Mouse (Mus musculus) embryonic facial prominence, embryonic 14.5 days (tissue): ENCODE data around the gene Als2cr12. TPM values are rescaled to one million over a fixed set of nuclear protein-coding genes. Genes with fewer than 3 reads are reported as not detected.
A peak's percentile ranks its signal among the peaks of the same experiment; 100 is the strongest.
"Not testable (repeated sequence)": the region's sequence is repeated elsewhere in the genome, so short reads cannot be mapped to it uniquely, and the experiment has no call there.

Experiments
- ATAC-seq: fragments of 200-750 bp; cut with Nextera tagmentation; 2 replicates; pipeline ENCODE4 v1.8.0; 2017; ENCODE audit warnings: low read depth, moderate number of reproducible peaks, moderate TSS enrichment
- DNase-seq: peaks from one replicate; pipeline ENCODE4 v3.0.0-alpha.2; 2015; ENCODE audit warnings: low spot score
- H3K27ac ChIP-seq: fragments of 300-500 bp; sonication (generic); replicated peaks from 2 replicates; pipeline ENCODE4 v1.5.1; 2014; ENCODE audit warnings: low read depth, mild to moderate bottlenecking, low read length, moderate library complexity
- H3K27me3 ChIP-seq: fragments of 300-500 bp; sonication (generic); replicated peaks from 2 replicates; pipeline ENCODE4 v1.6.1; 2014; ENCODE audit warnings: low read length; ENCODE audit not compliant: control insufficient read depth, insufficient read depth
- H3K36me3 ChIP-seq: fragments of 300-500 bp; sonication (generic); 2 replicates; pipeline ENCODE4 v1.6.1; 2014; ENCODE audit warnings: low read length, mixed read lengths; ENCODE audit not compliant: control insufficient read depth, insufficient read depth
- H3K4me1 ChIP-seq: fragments of 300-500 bp; sonication (generic); 2 replicates; pipeline ENCODE4 v1.6.1; 2014; ENCODE audit warnings: antibody characterized with exemption, low read length; ENCODE audit not compliant: control insufficient read depth, insufficient read depth
- H3K4me2 ChIP-seq: fragments of 300-500 bp; sonication (generic); 2 replicates; pipeline ENCODE4 v1.6.1; 2014; ENCODE audit warnings: low read depth, mild to moderate bottlenecking, low read length, moderate library complexity, mixed read lengths
- H3K4me3 ChIP-seq: fragments of 300-500 bp; sonication (generic); 2 replicates; pipeline ENCODE4 v1.5.1; 2014; ENCODE audit warnings: low read depth, mild to moderate bottlenecking, low read length
- H3K9ac ChIP-seq: fragments of 300-500 bp; sonication (generic); 2 replicates; pipeline ENCODE4 v1.6.1; 2014; ENCODE audit warnings: low read depth, mild to moderate bottlenecking, low read length, moderate library complexity, mixed read lengths
- H3K9me3 ChIP-seq: fragments of 300-500 bp; sonication (generic); 2 replicates; pipeline ENCODE4 v1.6.1; 2016; ENCODE audit warnings: low read length; ENCODE audit not compliant: control insufficient read depth
- WGBS: fragments of 180-500 bp; shearing (Covaris S2); extraction: QIAGEN DNeasy Blood & Tissue Kit; methylation state at CpG from one replicate; pipeline ENCODE4 v1.1.7; 2014; 5-methylcytosine and 5-hydroxymethylcytosine counted together
- polyA plus RNA-seq: library from polyadenylated mRNA; unstranded; fragments of >200 nt; fragmentation: Nextera tagmentation; extraction: Ambion mirVana; gene quantifications from 2 replicates; pipeline ENCODE4 v1.2.1, GENCODE M21; 2014

Als2cr12 gene
- polyA plus RNA-seq, 1 experiment from 2014 or later = 0.13 TPM

DNA sequence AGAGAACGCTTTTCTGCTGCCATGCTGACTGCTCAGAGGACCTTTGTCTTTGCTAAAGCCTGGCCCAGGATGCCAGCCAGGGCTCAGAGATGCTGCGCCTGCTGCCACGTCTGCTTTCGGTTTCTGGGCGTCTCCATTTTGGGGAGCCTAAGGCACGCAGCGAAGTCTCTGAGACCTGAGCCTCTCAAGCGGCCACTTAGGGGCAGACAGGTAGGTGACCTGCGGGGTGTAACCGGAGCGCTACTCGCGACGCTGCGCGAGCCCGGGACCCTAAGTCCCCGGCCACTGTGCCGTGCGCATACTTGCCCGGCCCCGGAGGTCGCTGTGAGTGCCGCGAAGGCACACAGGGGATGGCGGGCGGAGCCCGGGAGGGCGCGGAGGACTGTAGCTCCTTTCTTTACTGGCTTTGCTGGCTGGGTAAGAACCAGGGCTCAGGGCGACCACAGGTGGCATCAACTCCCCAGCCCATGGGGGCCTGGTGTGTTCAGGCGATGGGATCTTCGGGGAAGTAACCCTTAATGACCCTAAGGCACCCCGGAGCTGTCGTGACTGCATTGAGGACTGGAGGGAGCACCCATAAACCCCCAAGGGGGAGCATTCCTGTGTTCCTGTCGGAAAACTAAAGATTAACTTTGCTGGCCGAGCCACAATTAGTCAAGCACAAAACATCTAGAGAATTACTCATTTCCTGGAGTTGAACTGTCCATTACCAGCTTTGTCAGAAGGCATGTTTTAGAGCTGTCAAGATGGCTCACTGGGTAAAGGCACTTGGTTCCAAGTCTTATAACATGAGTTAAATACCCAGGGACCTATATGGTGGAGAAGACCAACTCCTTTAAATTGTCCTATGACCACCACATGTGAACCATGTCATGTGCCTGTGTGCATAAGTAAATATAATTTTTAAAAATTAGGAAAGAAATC, 43.0 kb downstream of the Als2cr12 start:
- H3K4me1 ChIP-seq = no peaks in the 10 kb centered on the region
- ATAC-seq = peak; percentile 86
- no peaks in the 10 kb centered on the region for H3K9me3 ChIP-seq
- no peaks in the 10 kb centered on the region for H3K27me3 ChIP-seq
- H3K36me3 ChIP-seq = no peaks in the 10 kb centered on the region
- WGBS = 2% methylated on average over 37 of the region's 37 CpGs
- H3K4me3 ChIP-seq = peak overlapping the region; percentile 61
- H3K4me2 ChIP-seq = peak overlapping the region; percentile 68
- peak overlapping the region; percentile 81 for H3K9ac ChIP-seq
- DNase-seq = peak; percentile 56
- H3K27ac ChIP-seq = peak overlapping the region; percentile 55

DNA sequence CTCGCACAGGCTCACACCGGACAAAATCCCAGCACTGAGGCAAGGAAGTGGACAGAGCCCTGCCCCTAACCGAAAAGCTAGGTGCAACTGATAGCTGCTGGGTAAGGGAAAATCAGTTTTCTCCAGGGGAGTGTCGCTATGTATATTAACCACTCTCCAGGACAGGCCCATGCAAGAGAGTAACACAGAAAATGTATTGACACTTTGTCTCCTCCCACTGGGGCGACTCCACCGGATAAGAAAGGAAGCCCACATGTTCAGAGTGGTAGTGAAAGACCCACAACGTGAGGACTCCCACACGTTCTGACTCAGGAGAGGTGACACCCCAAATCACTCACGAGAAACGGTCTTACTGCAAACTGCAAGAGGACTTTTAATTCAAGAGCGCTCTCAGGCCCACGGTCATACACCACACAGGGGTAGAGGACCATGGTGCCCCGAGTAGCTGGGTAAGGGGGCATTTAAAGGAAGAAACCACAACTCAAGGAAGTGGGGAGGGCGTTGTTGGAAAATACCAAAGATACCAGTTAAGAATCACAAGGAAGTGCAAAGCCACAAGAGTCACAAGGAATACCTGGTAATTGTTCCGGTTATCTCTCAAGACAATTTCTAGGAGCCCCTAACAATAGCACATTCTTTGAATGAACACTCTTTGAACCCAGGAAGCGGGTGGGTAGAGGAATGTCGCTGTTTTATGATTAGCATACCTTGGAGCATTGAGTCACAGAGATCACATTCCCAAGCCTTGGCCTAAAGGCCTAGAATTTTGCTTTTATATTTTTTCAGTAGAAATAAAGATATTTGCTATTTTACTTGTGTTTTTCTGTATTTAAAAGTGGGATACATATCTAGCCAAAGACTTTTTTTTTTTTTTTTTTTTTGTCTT, 44.0 kb downstream of the Als2cr12 start:
- 80% methylated on average over 17 of the region's 17 CpGs for whole genome bisulfite sequencing
- Histone ChIP-seq H3K4me2 (peak overlapping the region; percentile 68), H3K9ac (peak overlapping the region; percentile 81), H3K4me3 (peak overlapping the region; percentile 61)
- H3K27ac ChIP-seq, H3K27me3 ChIP-seq, H3K4me1 ChIP-seq, H3K36me3 ChIP-seq, ATAC-seq, DNase-seq, H3K9me3 ChIP-seq: not testable (repeated sequence)

DNA sequence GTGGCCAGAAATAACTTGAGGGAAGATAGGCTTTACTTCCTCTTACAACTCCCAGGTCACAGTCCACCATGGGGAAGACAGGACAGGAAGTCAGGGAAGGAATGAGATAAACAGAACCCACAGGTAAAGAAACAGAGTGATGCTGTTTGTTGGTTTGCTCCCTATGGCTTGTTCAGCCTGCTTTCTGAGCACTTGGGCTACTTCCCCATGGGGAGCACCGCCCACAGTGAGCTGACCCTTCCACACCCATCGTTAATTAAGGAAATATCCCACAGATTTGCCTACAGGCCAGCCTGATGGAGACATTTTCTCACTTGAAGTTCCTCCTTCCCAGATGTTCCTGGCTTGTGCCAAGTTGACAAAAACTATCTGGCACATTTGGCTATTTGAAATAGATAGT, 66.9 kb downstream of the Als2cr12 start:
- H3K4me1 ChIP-seq, H3K36me3 ChIP-seq, H3K27ac ChIP-seq, H3K4me3 ChIP-seq, H3K9ac ChIP-seq, H3K9me3 ChIP-seq, DNase-seq, H3K27me3 ChIP-seq, H3K4me2 ChIP-seq, ATAC-seq: not testable (repeated sequence)
- 78% methylated on average over 1 of the region's 2 CpGs for WGBS

DNA sequence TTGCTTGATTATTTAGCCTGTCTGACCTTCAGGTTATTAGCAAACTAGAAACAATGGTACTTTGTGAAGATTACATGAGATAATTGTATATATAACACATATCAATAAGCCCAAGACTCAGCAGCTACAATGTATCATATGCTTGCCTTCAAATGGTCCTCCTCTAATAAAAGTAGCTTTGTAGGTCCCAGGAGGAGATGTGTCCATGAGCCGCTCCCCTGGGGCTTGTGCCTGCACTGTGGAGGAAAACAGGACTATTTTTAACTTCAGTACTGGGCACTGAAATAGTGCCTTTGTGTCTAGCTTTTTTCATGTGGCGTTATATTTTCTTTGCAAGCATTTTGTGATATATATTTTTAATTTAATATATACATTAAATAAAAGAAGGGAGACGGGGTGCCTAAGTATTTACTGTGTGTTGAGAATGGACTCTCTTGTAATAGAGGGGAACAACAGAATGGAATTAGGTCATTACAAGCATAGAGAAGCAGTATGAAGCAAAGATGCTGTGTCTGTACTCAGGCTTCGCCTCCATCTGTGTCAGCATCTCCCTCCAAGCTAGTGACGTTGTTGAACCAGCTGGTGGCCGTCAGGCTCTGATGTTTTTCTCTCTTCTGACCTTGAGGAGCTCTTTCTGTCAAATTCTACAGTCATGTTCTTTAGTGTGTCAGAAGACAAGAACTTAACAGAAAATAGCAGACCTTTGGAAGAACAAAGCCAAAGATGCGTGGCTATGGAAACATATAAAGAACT, 73.6 kb downstream of the Als2cr12 start:
- DNase-seq = no peak

DNA sequence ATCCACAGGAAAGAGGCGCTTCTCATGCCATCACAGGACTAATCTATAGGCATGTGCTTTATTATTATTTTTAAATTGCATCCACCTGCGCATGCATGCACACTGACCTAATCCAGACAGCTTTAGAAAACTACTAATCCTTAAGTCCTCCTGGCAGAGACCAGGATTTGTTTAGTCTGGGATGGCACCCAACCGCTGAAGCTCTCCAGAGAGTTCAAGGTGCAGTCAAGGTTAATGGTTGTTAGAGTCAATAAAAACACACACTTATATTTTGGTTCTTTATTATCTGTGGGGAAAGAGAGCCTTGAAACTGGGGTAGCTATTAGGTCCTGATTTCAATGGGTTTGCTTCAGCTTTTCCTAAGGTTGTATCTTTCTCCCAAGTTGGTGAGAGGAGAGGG, 74.5 kb downstream of the Als2cr12 start:
- no peak overlapping the region for H3K4me3 ChIP-seq
- ATAC-seq (no peak), DNase-seq (no peak)
- no peaks in the 10 kb centered on the region for H3K27me3 ChIP-seq
- no peak overlapping the region for H3K4me2 ChIP-seq
- no peak overlapping the region for H3K9ac ChIP-seq
- H3K36me3 ChIP-seq = no peaks in the 10 kb centered on the region
- 81% methylated on average over 3 of the region's 3 CpGs for WGBS
- H3K4me1 ChIP-seq = no peaks in the 10 kb centered on the region
- peaks cover 5% of the 10 kb centered on the region; the same call in 1 of the 2 replicates for H3K9me3 ChIP-seq
- no peak overlapping the region for H3K27ac ChIP-seq

More for the DNA sequence above, 73.6 kb downstream of the Als2cr12 start:
- Histone ChIP-seq H3K9me3 (peaks cover 5% of the 10 kb centered on the region; the same call in 1 of the 2 replicates), H3K4me3 (no peak overlapping the region), H3K4me1 (no peaks in the 10 kb centered on the region), H3K27me3 (no peaks in the 10 kb centered on the region), H3K9ac (no peak overlapping the region), H3K36me3 (no peaks in the 10 kb centered on the region), H3K4me2 (no peak overlapping the region), H3K27ac (no peak overlapping the region)
- no peak for ATAC-seq
- 54% methylated on average over 7 of the region's 7 CpGs for WGBS

DNA sequence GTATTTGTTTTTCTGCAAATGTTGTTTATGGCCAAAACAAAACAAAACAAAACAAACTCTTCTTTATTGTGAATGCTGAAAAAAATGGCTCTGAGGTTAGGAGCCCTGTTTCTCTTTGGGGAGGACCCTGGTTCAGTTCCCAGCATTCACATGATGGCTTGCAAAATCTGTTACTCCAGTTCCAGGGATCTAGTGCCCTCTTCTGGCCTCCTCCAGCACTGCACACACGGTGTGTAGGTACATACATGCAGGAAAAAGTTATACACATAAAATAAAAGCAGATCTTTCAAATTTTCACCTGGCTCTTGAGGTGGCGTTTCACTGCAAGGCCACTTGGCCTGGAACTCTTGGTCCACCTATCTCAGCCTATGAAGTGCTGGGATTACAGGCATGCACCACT, 77.0 kb downstream of the Als2cr12 start:
- 83% methylated on average over 2 of the region's 2 CpGs for WGBS
- no peak for ATAC-seq
- no peaks in the 10 kb centered on the region for H3K36me3 ChIP-seq

DNA sequence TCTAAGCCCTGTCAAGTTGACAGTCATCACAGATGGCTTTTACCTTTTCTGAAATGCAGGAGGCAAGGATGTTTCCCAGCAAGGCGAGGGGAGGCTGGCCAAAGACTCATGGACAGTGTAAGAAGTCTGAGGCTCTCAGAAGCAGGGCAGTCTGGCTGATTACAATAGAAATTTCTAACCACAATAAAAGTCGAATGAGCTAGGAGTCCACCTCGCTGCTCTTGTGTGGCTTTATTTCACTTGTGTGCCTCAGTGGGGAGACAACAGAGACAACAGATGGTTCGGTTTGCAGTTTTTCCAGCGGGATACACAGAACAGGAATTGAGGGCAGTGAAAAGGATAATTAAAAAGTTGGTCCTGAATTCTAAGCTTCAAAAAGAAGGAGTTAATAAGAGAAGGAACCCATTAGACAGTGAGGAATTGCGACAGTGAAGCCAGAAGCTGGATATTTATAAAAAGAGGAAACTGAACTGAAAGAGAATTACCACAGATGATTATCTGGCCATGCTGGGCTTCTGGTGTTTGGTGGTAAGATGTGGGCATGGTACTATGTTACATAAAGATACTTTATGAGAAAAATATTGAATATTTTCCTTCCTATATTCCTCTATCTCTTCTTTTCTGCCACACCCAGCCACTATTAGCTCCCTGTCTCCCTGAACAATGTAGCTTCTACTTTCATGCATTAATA, 77.7 kb downstream of the Als2cr12 start:
- DNase-seq (no peak), ATAC-seq (no peak)
- no peaks in the 10 kb centered on the region for H3K4me1 ChIP-seq
- no peak overlapping the region for H3K9ac ChIP-seq
- H3K27me3 ChIP-seq = no peaks in the 10 kb centered on the region
- no peak overlapping the region for H3K27ac ChIP-seq
- peaks cover 5% of the 10 kb centered on the region; the same call in 1 of the 2 replicates for H3K9me3 ChIP-seq
- no peak overlapping the region for H3K4me2 ChIP-seq
- no peak overlapping the region for H3K4me3 ChIP-seq
- WGBS = 72% methylated on average over 6 of the region's 6 CpGs
- H3K36me3 ChIP-seq = no peaks in the 10 kb centered on the region

More for the DNA sequence above, 77.0 kb downstream of the Als2cr12 start:
- no peak overlapping the region for H3K4me3 ChIP-seq
- no peak overlapping the region for H3K4me2 ChIP-seq
- H3K9me3 ChIP-seq = peaks cover 5% of the 10 kb centered on the region; the same call in 1 of the 2 replicates
- no peak overlapping the region for H3K27ac ChIP-seq
- DNase-seq = no peak
- H3K27me3 ChIP-seq = no peaks in the 10 kb centered on the region
- no peaks in the 10 kb centered on the region for H3K4me1 ChIP-seq
- H3K9ac ChIP-seq = no peak overlapping the region
